Mouse (Mus musculus): Measurements from ENCODE around the gene Ano10. TPM values are rescaled to one million over a fixed set of nuclear protein-coding genes. Genes with fewer than 3 reads are reported as not detected.
A peak's percentile ranks its signal among the peaks of the same experiment; 100 is the strongest.

Gene Ano10
- polyA plus RNA-seq, 1 experiment from 2014 or later: 38.4 TPM

DNA sequence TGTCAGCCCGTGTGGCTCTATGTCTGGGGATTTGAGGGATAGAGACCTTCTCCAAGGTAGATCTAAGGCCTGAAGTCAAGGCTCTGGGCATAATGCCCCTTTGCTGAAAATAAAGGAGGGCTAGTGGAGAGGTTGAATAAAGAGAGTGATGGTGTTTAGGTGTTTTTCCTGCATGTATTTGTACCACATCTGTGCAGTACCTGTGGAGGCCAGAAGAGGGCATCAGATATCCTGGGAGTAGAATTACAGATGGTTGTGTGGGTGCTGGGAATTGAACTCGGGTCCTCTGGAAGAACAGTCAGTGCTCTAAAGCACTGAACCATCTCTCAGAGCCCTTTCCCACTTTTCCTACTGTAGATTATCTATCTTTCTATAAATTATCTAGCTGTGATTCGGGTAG lies 149.4 kb downstream of the Ano10 start:
- H3K27me3 ChIP-seq (ENCODE audit: insufficient read depth, low read length): no peaks in the 10 kb centered on the region
- H3K4me1 ChIP-seq (ENCODE audit: insufficient read depth): no peaks in the 10 kb centered on the region; the same call in 1 of the 2 replicates
- H3K4me3 ChIP-seq (ENCODE audit: low read depth, low read length): no peak overlapping the region
- no peak overlapping the region for H3K27ac ChIP-seq (ENCODE audit: low read depth)
- TF ChIP-seq CTCF (IDR thresholded peaks at IDR 0.05; ENCODE audit: low read depth): peak; percentile 45
- H3K9me3 ChIP-seq (ENCODE audit: low read depth, low read length): no peaks in the 10 kb centered on the region
- no peak overlapping the region for H3K4me2 ChIP-seq
- no peak for DNase-seq
- ATAC-seq (ENCODE audit: insufficient read depth): no peak
- 89% methylated on average over 3 of the region's 3 CpGs for WGBS
- no peak overlapping the region for H3K9ac ChIP-seq
- peaks cover 19% of the 10 kb centered on the region for H3K36me3 ChIP-seq (ENCODE audit: insufficient read depth)

DNA sequence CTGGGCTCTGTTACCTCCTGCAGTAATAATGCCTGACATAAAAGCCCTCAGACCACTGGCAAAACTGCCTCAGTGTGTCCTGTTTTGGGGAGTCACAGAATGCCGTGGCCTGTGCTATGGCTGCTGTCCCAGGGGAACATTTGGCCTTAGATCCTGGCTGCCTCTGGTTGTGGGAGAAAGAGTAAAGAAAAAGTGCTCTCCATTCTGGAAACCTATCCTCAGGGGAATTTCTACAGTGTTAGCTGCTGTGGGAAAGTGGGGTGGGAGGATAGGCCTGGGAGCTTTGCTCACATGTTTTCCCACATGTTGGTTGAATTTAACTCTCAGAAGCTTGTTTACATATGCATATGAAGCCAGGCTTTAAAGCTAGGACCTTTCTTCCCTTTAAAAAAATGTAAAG lies 151.0 kb downstream of the Ano10 start:
- peaks cover 21% of the 10 kb centered on the region for H3K36me3 ChIP-seq (ENCODE audit: insufficient read depth)
- H3K4me2 ChIP-seq: no peak overlapping the region
- H3K4me3 ChIP-seq (ENCODE audit: low read depth, low read length): no peak overlapping the region
- no peaks in the 10 kb centered on the region for H3K4me1 ChIP-seq (ENCODE audit: insufficient read depth)
- no peaks in the 10 kb centered on the region for H3K9me3 ChIP-seq (ENCODE audit: low read depth, low read length)
- DNase-seq: peak; percentile 19
- H3K27me3 ChIP-seq (ENCODE audit: insufficient read depth, low read length): no peaks in the 10 kb centered on the region
- ATAC-seq (ENCODE audit: insufficient read depth): no peak
- WGBS: 85% methylated on average over 1 of the region's 1 CpGs
- no peak overlapping the region for H3K9ac ChIP-seq
- no peak for TF ChIP-seq CTCF (IDR thresholded peaks at IDR 0.05; ENCODE audit: low read depth)
- H3K27ac ChIP-seq (ENCODE audit: low read depth): no peak overlapping the region

DNA sequence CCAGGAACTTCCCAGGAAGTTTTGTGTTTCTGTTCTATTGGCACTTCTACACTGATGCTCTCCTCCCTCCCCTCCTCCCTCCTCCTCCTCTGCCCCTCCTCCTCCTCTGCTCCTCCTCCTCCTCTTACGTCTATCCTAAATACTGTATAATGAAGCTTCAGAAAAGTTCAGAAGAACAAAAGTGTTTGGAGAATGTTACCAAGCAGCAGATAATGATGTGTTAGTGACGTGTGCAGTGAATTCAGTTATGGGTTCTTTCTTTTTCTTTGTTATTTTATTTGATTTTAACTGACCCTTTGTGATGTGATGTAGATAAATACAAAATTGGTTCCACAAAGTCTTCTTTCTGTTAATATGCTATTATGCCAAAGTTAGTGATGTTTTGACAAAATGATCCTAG lies 155.0 kb downstream of the Ano10 start:
- no peak for TF ChIP-seq CTCF (IDR thresholded peaks at IDR 0.05; ENCODE audit: low read depth)
- Histone ChIP-seq H3K9ac (no peak overlapping the region), H3K4me1 (ENCODE audit: insufficient read depth) (no peaks in the 10 kb centered on the region), H3K4me3 (ENCODE audit: low read depth, low read length) (no peak overlapping the region), H3K27ac (ENCODE audit: low read depth) (no peak overlapping the region), H3K4me2 (no peak overlapping the region), H3K36me3 (ENCODE audit: insufficient read depth) (peaks cover 29% of the 10 kb centered on the region; the same call in 1 of the 2 replicates), H3K27me3 (ENCODE audit: insufficient read depth, low read length) (no peaks in the 10 kb centered on the region), H3K9me3 (ENCODE audit: low read depth, low read length) (no peaks in the 10 kb centered on the region)
- 34% methylated on average over 2 of the region's 2 CpGs for WGBS
- DNase-seq: peak; percentile 67
- ATAC-seq (ENCODE audit: insufficient read depth): 0 out of 2 replicates have a peak, but pooled peaks have one; percentile 19

DNA sequence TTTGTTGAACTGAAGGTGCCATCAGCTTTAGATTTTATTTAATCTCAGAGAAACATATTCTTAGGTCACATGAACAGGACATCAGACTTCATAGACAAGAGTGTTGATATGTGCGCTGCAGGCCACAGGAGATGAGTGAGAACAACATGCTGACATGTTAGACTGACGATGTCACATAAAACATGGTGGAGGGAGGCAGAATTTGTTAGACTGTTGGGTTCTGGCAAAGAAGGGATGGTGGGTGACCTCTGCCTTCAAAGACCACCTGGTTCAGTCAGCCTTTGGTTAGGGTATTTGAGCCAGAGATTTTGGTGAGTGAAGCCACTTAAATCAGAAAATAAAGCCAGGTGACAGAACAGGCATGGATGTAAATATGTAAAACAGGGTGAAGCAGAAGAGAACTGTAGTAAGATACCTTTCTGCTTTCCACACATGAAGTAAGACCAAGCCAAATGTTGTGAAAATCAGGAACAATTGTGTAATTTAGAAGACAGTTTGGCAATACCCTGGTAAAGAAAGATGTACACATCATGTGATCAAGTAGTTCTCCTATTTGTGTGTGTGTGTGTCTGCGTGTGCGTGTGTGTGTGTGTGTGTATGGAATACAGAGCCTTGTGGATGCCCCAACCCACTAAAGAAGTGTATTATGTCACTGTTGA lies 155.7 kb downstream of the Ano10 start:
- Histone ChIP-seq H3K27ac (ENCODE audit: low read depth) (no peak overlapping the region), H3K4me2 (no peak overlapping the region), H3K4me3 (ENCODE audit: low read depth, low read length) (no peak overlapping the region), H3K27me3 (ENCODE audit: insufficient read depth, low read length) (no peaks in the 10 kb centered on the region), H3K4me1 (ENCODE audit: insufficient read depth) (no peaks in the 10 kb centered on the region), H3K9me3 (ENCODE audit: low read depth, low read length) (no peaks in the 10 kb centered on the region), H3K9ac (no peak overlapping the region), H3K36me3 (ENCODE audit: insufficient read depth) (peaks cover 24% of the 10 kb centered on the region; the same call in 1 of the 2 replicates)
- DNase-seq (no peak), ATAC-seq (ENCODE audit: insufficient read depth) (no peak)
- TF ChIP-seq CTCF (IDR thresholded peaks at IDR 0.05; ENCODE audit: low read depth): no peak
- 90% methylated on average over 4 of the region's 4 CpGs for WGBS

DNA sequence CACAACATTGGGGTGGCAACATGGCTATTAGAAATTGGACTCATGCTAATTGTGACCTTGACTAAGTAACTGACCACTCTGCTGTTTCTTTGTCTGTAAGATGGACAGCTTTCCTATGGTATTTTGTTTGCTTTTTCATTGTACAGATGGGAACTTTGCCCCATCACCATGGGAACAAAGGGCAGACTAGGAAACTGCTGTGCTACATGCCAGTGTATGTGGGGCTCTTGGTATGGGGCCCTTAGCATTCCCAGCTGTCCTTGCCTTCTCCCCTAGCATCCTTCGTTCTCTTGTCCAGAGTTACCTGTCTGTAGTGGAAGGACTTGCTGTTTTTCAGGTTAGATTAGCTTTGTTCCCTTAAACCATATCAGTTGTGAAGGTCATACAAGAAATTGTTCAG lies 156.3 kb downstream of the Ano10 start:
- H3K9ac ChIP-seq: no peak overlapping the region
- H3K9me3 ChIP-seq (ENCODE audit: low read depth, low read length): no peaks in the 10 kb centered on the region
- 73% methylated on average over 1 of the region's 1 CpGs for WGBS
- TF ChIP-seq CTCF (IDR thresholded peaks at IDR 0.05; ENCODE audit: low read depth): no peak
- peaks cover 24% of the 10 kb centered on the region; the same call in 1 of the 2 replicates for H3K36me3 ChIP-seq (ENCODE audit: insufficient read depth)
- H3K27ac ChIP-seq (ENCODE audit: low read depth): no peak overlapping the region
- H3K27me3 ChIP-seq (ENCODE audit: insufficient read depth, low read length): no peaks in the 10 kb centered on the region
- no peak overlapping the region for H3K4me3 ChIP-seq (ENCODE audit: low read depth, low read length)
- no peaks in the 10 kb centered on the region for H3K4me1 ChIP-seq (ENCODE audit: insufficient read depth)
- DNase-seq (no peak), ATAC-seq (ENCODE audit: insufficient read depth) (no peak)
- no peak overlapping the region for H3K4me2 ChIP-seq

DNA sequence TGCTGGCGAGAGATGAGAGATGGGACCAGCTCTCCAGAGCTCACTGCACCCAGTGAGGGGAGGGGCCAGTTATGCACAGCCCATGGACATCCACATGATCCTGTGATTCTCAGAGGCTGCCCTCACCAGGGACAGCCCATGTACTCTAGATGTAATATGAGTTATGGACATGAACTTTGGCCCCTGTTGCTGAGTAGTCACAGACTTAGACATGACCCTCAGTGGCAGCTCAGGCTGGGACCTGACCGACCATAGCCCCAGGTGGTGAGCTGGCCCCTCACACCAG lies 158.4 kb downstream of the Ano10 start:
- 68% methylated on average over 2 of the region's 2 CpGs for WGBS
- no peak overlapping the region for H3K4me3 ChIP-seq (ENCODE audit: low read depth, low read length)
- H3K4me2 ChIP-seq: no peak overlapping the region
- H3K27me3 ChIP-seq (ENCODE audit: insufficient read depth, low read length): no peaks in the 10 kb centered on the region
- DNase-seq (no peak), ATAC-seq (ENCODE audit: insufficient read depth) (0 out of 2 replicates have a peak, but pooled peaks have one; percentile 17)
- H3K36me3 ChIP-seq (ENCODE audit: insufficient read depth): peaks cover 30% of the 10 kb centered on the region; the same call in 1 of the 2 replicates
- no peak for TF ChIP-seq CTCF (IDR thresholded peaks at IDR 0.05; ENCODE audit: low read depth)
- no peak overlapping the region for H3K27ac ChIP-seq (ENCODE audit: low read depth)
- no peaks in the 10 kb centered on the region for H3K9me3 ChIP-seq (ENCODE audit: low read depth, low read length)
- no peak overlapping the region for H3K9ac ChIP-seq
- no peaks in the 10 kb centered on the region for H3K4me1 ChIP-seq (ENCODE audit: insufficient read depth)

DNA sequence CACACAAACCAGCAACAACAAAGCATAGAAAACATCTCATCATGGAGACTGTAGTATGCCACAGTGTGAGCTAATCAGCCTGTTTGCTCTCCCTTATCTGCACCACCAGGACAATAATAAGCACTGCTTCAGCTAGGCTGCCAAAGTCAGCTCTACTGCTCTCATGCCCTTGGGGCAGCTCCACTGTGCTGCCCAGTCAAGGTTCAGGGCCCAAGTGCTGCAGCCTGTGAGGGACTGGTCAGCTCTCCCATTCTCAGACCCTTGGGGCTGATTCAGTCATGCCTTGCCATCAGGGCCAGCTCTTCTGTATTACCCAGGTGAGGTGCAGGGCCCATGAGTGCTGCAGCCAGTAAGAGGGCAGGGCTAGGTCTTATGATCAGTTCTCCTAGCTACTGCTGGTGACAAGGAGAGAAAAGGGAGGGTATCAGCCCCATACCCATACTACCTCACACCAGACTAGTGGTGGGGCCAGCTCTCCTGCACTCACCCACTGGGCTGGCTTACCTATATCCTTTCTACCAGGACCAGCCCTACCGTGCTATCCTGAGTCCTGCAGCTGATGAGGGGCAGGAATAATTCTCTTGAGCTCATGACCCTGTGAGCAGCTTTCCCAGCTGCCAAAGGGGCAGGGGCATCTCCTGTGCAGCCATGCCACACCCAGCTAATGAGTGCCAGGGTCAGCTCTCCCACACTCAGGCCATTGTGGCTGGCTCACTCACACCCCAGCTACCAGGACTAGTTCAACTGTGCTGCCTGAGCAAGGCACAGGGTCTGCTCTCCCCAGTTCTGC lies 158.9 kb downstream of the Ano10 start:
- Histone ChIP-seq H3K27ac (ENCODE audit: low read depth) (no peak overlapping the region), H3K9me3 (ENCODE audit: low read depth, low read length) (no peaks in the 10 kb centered on the region), H3K4me2 (no peak overlapping the region), H3K36me3 (ENCODE audit: insufficient read depth) (peaks cover 30% of the 10 kb centered on the region; the same call in 1 of the 2 replicates), H3K27me3 (ENCODE audit: insufficient read depth, low read length) (no peaks in the 10 kb centered on the region), H3K9ac (no peak overlapping the region), H3K4me1 (ENCODE audit: insufficient read depth) (0 out of 2 replicates have a peak, but pooled peaks cover 4% of the 10 kb centered on the region), H3K4me3 (ENCODE audit: low read depth, low read length) (no peak overlapping the region)
- TF ChIP-seq CTCF (IDR thresholded peaks at IDR 0.05; ENCODE audit: low read depth): no peak
- 63% methylated on average over 1 of the region's 1 CpGs for WGBS
- ATAC-seq (ENCODE audit: insufficient read depth) (0 out of 2 replicates have a peak, but pooled peaks have one; percentile 21), DNase-seq (no peak)

Data from lung, embryonic 14.5 days (tissue).